Mouse (Mus musculus): Measurements from ENCODE around the gene Tigit.

GRCm38 (mm10) chr16:43697772-43698171 lies 33.8 kb upstream of the Tigit start:
- TF ChIP-seq EP300 (IDR thresholded peaks at IDR 0.05) (no peak), CTCF (IDR thresholded peaks at IDR 0.05) (no peak)
